Mouse (Mus musculus) limb, embryonic 10.5 days (tissue): ENCODE results near the gene Klk9. TPM values are rescaled to one million over a fixed set of nuclear protein-coding genes. Genes with fewer than 3 reads are reported as not detected.

Source experiments
- DNase-seq: peaks from one replicate; pipeline ENCODE4 v3.0.0-alpha.2; 2017; ENCODE audit warnings: low spot score
- H3K27ac ChIP-seq: fragments of 300-500 bp; sonication (generic); 2 replicates; pipeline ENCODE4 v1.5.1; 2016; ENCODE audit warnings: mild to moderate bottlenecking
- H3K27me3 ChIP-seq: fragments of 300-500 bp; sonication (generic); 2 replicates; pipeline ENCODE4 v1.6.1; 2016; ENCODE audit warnings: low read depth, mild to moderate bottlenecking; ENCODE audit not compliant: poor library complexity, severe bottlenecking
- H3K36me3 ChIP-seq: fragments of 300-500 bp; sonication (generic); 2 replicates; pipeline ENCODE4 v1.6.1; 2016; ENCODE audit warnings: mild to moderate bottlenecking, moderate library complexity
- H3K4me1 ChIP-seq: fragments of 300-500 bp; sonication (generic); 2 replicates; pipeline ENCODE4 v1.6.1; 2016
- H3K4me3 ChIP-seq: fragments of 300-500 bp; sonication (generic); 2 replicates; pipeline ENCODE4 v1.5.1; 2016; ENCODE audit warnings: mild to moderate bottlenecking, moderate library complexity
- H3K9me3 ChIP-seq: fragments of 300-500 bp; sonication (generic); replicated peaks from 2 replicates; pipeline ENCODE4 v1.6.1; 2016; ENCODE audit warnings: mild to moderate bottlenecking
- WGBS: fragments of 180-500 bp; shearing (Covaris S2); methylation state at CpG from one replicate; pipeline ENCODE4 v1.1.7; 2016; 5-methylcytosine and 5-hydroxymethylcytosine counted together
- polyA plus RNA-seq: library from polyadenylated mRNA; unstranded; fragments of >200 nt; fragmentation: Nextera tagmentation; extraction: Ambion mirVana; gene quantifications from 2 replicates; pipeline ENCODE4 v1.2.1, GENCODE M21; 2016

The Klk9 gene
- polyA plus RNA-seq, 1 experiment from 2014 or later = 0.09 TPM

DNA sequence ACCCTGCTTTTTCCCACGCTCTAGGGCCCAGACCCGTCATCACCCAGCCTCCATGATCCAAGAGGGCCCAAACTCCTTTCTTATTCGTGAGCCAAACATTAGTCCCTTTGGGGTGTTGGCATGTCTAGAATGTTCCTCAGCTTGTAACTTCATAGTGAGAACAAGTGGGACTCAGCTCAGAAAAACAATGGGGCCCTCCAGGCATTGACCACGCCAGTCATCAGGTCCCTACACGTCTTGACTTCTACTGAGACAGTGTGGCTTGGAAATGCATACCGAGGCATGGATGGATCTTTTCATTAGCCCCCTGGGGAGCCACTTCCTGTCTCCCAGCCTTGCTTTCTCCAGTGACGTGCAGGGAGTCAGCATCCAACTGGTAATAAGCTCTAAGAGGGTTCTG lies 8.2 kb downstream of the Klk9 start:
- WGBS = 74% methylated on average over 7 of the region's 7 CpGs
- Histone ChIP-seq H3K27me3 (peaks cover 41% of the 10 kb centered on the region), H3K27ac (no peak overlapping the region), H3K4me3 (no peak overlapping the region), H3K36me3 (no peaks in the 10 kb centered on the region), H3K9me3 (no peaks in the 10 kb centered on the region), H3K4me1 (peaks cover 16% of the 10 kb centered on the region)
- DNase-seq = no peak

DNA sequence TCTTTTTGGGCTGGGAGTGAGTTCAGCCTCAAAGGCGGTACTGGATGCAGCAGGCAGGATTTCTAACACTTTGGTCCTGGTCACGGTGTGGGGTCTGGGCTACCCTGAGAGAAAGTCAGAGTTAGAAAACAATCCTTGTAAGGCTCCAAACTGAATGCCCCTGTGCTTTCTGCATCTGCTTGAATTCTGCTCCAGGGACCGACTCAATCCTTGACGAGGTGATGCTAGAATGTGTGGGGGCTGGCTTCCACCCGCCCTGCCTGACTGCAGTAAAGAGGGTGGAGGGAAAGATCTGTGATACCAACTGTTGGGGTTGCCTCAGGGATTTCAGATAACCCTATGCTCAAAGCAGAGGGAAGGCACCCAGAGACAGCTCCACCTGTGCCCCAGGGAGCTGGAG lies 19.3 kb downstream of the Klk9 start, which contains the start of gene Klk7:
Klk7 (plus strand) TSS at position 301 of the 400 bp plus-strand sequence.
- Histone ChIP-seq H3K4me1 (no peaks in the 10 kb centered on the region), H3K27ac (no peak within 1 kb of the TSS), H3K4me3 (no peak within 1 kb of the TSS), H3K9me3 (no peaks in the 10 kb centered on the region), H3K36me3 (no peaks in the 10 kb centered on the region), H3K27me3 (no peaks in the 10 kb centered on the region)
- 39% methylated on average over 5 of the region's 5 CpGs for WGBS
- DNase-seq = no peak

DNA sequence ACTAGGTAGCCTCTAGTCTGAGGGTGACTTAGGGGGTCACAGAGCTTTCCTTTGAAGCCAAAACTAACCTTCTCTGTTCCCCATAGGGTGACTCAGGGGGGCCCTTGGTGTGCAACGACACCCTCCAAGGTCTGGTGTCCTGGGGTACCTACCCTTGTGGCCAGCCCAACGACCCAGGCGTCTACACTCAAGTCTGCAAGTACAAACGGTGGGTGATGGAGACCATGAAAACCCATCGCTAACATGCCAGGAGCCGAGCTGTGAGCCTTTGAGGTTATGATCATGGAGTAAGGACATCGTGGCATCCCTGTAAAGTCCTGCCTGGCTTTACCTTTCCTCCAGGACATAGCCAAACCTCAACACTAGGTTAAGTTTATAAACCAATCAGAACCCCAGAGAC lies 23.5 kb downstream of the Klk9 start:
- Histone ChIP-seq H3K36me3 (no peaks in the 10 kb centered on the region), H3K27me3 (no peaks in the 10 kb centered on the region), H3K27ac (no peak overlapping the region), H3K4me3 (no peak overlapping the region), H3K9me3 (no peaks in the 10 kb centered on the region), H3K4me1 (no peaks in the 10 kb centered on the region)
- WGBS = 88% methylated on average over 7 of the region's 7 CpGs
- no peak for DNase-seq

DNA sequence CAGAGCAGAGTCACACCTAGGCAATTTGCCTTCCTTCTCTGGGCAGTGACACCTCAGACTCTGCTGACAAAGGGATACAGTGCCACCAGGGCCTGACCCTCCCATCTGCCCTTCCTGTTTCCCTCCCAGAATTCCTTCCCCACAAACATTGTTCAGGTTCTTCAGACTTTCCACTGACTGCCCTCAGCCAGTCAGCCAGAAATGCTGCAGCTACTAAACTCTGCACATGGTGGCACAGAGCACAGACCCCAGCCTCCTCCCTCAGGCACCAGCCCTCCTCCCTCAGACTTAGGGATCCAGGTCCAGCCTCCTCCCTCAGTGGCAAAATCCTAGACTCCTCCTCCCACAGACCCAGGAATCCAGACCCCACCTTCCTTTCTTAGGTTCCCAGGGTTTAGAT lies 25.1 kb downstream of the Klk9 start:
- Histone ChIP-seq H3K36me3 (no peaks in the 10 kb centered on the region), H3K27ac (no peak overlapping the region), H3K27me3 (no peaks in the 10 kb centered on the region)

DNA sequence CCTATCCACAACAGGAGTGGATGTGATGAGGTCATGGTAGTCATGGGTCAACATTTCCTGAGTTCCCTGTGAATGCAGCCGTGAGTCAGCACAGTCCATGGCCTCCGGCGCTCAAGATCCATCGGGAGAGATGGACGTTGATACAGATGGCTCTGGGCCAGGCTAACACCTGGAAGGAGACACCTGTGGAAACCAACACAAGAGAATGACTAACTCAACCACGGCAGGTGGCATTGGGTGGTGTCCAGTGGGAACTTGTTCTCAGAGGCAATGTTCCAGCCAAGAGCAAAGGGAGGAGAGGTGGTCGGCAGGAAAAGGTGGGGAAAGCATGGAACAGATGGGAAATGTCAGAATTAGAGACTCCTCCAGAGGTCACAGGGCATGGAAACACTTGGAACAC lies 29.9 kb downstream of the Klk9 start:
- Histone ChIP-seq H3K27ac (no peak overlapping the region), H3K27me3 (no peaks in the 10 kb centered on the region), H3K9me3 (no peaks in the 10 kb centered on the region), H3K4me1 (no peaks in the 10 kb centered on the region), H3K36me3 (no peaks in the 10 kb centered on the region), H3K4me3 (no peak overlapping the region)
- WGBS = 94% methylated on average over 7 of the region's 7 CpGs
- no peak for DNase-seq

More for the DNA sequence above, 25.1 kb downstream of the Klk9 start:
- no peak for DNase-seq
- H3K4me3 ChIP-seq = no peak overlapping the region
- no peaks in the 10 kb centered on the region for H3K9me3 ChIP-seq
- no peaks in the 10 kb centered on the region for H3K4me1 ChIP-seq

DNA sequence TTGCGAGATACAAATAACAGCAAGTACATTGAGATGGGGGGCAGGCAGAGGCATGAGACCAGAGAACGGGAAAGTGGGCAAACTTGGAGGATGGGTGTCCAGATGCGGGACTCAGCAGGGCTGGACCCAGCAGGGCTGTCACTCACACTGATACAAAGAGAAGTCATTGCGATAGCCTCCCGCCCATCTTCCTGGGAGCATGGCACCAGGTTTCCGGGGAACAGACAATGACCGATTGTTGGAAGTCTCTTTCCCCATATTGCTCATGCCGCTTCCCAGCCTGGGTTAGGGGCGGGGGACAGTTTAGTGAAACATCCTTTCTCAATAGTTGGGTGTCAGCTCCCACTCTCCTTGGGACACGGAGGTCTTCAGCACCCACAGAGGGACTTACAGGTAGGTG lies 32.5 kb downstream of the Klk9 start, which contains the start of gene Klk6:
Klk6 (plus strand) TSS at position 301 of the 400 bp plus-strand sequence.
- 90% methylated on average over 10 of the region's 10 CpGs for WGBS
- Histone ChIP-seq H3K27me3 (no peaks in the 10 kb centered on the region), H3K4me3 (no peak within 1 kb of the TSS), H3K36me3 (no peaks in the 10 kb centered on the region), H3K27ac (no peak within 1 kb of the TSS), H3K4me1 (no peaks in the 10 kb centered on the region), H3K9me3 (no peaks in the 10 kb centered on the region)
- DNase-seq = no peak

DNA sequence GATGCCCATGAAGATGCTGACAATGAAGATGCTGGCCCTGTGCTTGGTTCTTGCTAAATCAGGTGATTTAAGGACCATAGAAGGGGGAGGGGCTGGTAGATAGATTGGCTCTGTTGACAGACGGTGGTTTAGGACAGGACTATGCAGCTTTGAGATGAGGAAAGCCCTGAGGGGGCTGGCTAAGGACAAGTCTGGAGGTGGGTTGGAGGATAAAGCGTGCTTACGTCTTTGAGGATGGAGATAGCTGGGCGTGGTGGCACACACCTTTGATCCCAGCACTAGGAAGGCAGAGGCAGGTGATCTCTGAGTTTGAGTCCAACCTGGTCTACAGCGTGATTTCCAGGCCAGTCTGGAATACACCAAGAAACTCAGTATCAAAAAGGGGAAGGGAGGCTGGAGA lies 34.4 kb downstream of the Klk9 start:
- no peaks in the 10 kb centered on the region for H3K4me1 ChIP-seq
- no peak overlapping the region for H3K27ac ChIP-seq
- no peaks in the 10 kb centered on the region for H3K36me3 ChIP-seq
- no peaks in the 10 kb centered on the region for H3K27me3 ChIP-seq
- H3K4me3 ChIP-seq = no peak overlapping the region
- 86% methylated on average over 5 of the region's 5 CpGs for WGBS
- DNase-seq = no peak
- H3K9me3 ChIP-seq = no peaks in the 10 kb centered on the region

DNA sequence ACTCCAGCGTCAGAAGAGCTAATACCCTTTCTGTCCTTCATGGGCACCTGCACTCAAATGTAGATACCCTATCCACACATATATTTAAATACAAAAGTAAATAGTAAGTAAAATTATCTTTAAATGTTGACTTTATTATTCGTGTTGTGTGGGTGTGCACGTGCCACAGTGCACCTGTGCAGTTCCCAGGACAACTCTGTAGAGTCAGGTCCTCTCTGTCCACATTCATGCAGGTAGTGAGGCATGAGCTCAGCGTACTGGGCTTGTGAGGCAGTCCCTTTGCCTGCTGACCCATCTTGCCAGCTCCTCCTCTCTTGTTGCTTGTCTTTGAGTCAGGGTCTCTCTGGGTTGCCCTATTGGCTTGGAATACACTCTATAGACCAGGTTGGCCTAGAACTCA lies 36.0 kb downstream of the Klk9 start:
- no peak for DNase-seq
- Histone ChIP-seq H3K4me1 (no peaks in the 10 kb centered on the region), H3K9me3 (no peaks in the 10 kb centered on the region), H3K36me3 (no peaks in the 10 kb centered on the region), H3K4me3 (no peak overlapping the region), H3K27ac (no peak overlapping the region), H3K27me3 (no peaks in the 10 kb centered on the region)
- 92% methylated on average over 4 of the region's 4 CpGs for WGBS

DNA sequence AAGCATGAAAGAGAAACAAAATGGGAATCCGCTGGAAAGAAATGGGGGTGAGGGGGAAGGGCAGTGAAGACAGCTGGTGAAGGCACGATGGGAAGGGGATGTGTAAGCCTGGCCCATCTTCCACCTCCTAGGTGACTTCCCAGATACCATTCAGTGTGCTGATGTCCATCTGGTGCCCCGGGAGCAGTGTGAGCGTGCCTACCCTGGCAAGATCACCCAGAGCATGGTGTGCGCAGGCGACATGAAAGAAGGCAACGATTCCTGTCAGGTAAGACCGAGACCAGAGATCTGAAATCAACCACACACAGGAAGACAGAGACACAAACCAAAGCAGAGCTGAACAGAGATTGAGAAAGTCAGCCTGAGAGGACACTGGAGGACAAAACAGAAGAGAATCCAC lies 37.3 kb downstream of the Klk9 start:
- Histone ChIP-seq H3K27me3 (no peaks in the 10 kb centered on the region), H3K9me3 (no peaks in the 10 kb centered on the region), H3K4me1 (no peaks in the 10 kb centered on the region), H3K36me3 (no peaks in the 10 kb centered on the region), H3K4me3 (no peak overlapping the region), H3K27ac (no peak overlapping the region)
- no peak for DNase-seq
- WGBS = 88% methylated on average over 8 of the region's 8 CpGs

DNA sequence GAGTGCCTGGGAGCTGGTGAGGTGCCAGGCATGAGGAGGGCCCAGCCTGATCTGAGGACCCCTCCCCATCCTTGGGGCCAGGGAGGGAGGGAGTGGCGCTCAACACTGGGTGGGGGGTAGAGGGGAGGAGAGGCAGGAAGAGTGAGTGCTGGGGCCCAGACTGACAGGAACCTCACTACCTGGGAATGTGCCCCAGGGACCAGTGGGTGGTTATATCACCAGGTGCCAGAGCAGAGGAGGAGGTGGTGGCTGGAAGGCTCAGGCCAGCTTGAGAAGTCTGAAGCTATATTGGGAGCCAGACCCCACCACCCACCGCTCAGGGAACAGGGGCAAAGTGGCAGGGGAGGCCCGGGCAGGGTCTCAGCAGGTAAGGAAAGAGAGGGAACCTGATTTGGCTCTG lies 50.0 kb downstream of the Klk9 start, which contains the start of gene Klk5:
Klk5 (plus strand) TSS at position 271 of the 400 bp plus-strand sequence.
- no peaks in the 10 kb centered on the region for H3K27me3 ChIP-seq
- no peak within 1 kb of the TSS for H3K4me3 ChIP-seq
- H3K4me1 ChIP-seq = no peaks in the 10 kb centered on the region
- no peak for DNase-seq
- H3K36me3 ChIP-seq = no peaks in the 10 kb centered on the region
- no peak within 1 kb of the TSS for H3K27ac ChIP-seq
- 52% methylated on average over 3 of the region's 3 CpGs for WGBS
- no peaks in the 10 kb centered on the region for H3K9me3 ChIP-seq

DNA sequence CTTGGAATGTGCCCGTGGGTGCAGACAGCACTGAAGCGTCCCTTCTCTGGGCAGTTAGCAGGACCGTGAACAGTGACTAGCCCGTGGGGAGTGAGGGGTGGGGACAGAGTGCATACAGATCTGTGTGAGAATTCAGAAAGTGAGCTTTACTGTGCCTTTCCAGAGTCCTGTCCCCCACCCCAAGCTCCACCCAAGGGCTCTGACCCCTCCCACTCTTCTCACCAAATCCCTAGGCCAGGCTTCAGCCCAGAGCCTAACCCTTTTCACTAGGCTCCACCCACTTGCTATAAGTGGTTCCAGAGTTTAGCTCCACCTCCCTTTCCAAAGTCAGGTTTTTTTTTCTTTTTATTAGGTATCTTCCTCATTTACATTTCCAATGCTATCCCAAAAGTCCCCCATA lies 52.1 kb downstream of the Klk9 start:
- 93% methylated on average over 4 of the region's 4 CpGs for WGBS
- no peak for DNase-seq
- H3K27ac ChIP-seq = no peak overlapping the region
- H3K27me3 ChIP-seq = no peaks in the 10 kb centered on the region
- H3K9me3 ChIP-seq = no peaks in the 10 kb centered on the region
- H3K4me3 ChIP-seq = no peak overlapping the region
- H3K4me1 ChIP-seq = no peaks in the 10 kb centered on the region
- no peaks in the 10 kb centered on the region for H3K36me3 ChIP-seq

Other genes starting within 250 kb of the Klk9 start
- gene Cd33, start 247.5 kb upstream of the Klk9 start, polyA plus RNA-seq = 0.48 and 0.59 TPM in 2 replicates
- gene Zfp658, start 229.6 kb upstream of the Klk9 start, polyA plus RNA-seq = 4.3 and 5.4 TPM in 2 replicates
- 13.3 and 15.4 TPM in 2 replicates for gene Zfp719, start 212.3 kb upstream of the Klk9 start, polyA plus RNA-seq
- gene Zfp819, start 184.7 kb upstream of the Klk9 start, polyA plus RNA-seq = 0.99 and 1.0 TPM in 2 replicates
- not detected in 2 replicates for gene Ceacam18, start 157.2 kb upstream of the Klk9 start, polyA plus RNA-seq
- 0.21 TPM in 1 of 2 replicates, not detected in the other for gene Siglece, start 131.7 kb upstream of the Klk9 start, polyA plus RNA-seq
- 21.3 and 21.6 TPM in 2 replicates for gene Ctu1, start 119.9 kb upstream of the Klk9 start, polyA plus RNA-seq
- not detected in 2 replicates for gene Klk14, start 101.5 kb upstream of the Klk9 start, polyA plus RNA-seq
- 0.73 and 0.94 TPM in 2 replicates for gene Klk13, start 79.3 kb upstream of the Klk9 start, polyA plus RNA-seq
- gene Klk12, start 23.0 kb upstream of the Klk9 start, polyA plus RNA-seq = not detected in 2 replicates
- gene Klk11, start 17.3 kb upstream of the Klk9 start, polyA plus RNA-seq = 0.13 and 0.33 TPM in 2 replicates
- 0.20 and 0.25 TPM in 2 replicates for gene Klk10, start 10.9 kb upstream of the Klk9 start, polyA plus RNA-seq
- 13.7 and 16.4 TPM in 2 replicates for gene Klk8, start 5.7 kb downstream of the Klk9 start, polyA plus RNA-seq
- not detected in 2 replicates for gene Klk7, start 19.4 kb downstream of the Klk9 start, polyA plus RNA-seq
- not detected in 2 replicates for gene Klk6, start 32.6 kb downstream of the Klk9 start, polyA plus RNA-seq
- gene Klk5, start 50.1 kb downstream of the Klk9 start, polyA plus RNA-seq = not detected in 2 replicates
- gene Klk4, start 89.3 kb downstream of the Klk9 start, polyA plus RNA-seq = not detected in 2 replicates
- gene Klk15, start 141.8 kb downstream of the Klk9 start, polyA plus RNA-seq = 0.18 TPM in 1 of 2 replicates, not detected in the other
- gene Klk1b8, start 158.8 kb downstream of the Klk9 start, polyA plus RNA-seq = not detected in 2 replicates
- not detected in 2 replicates for gene Klk1b1, start 174.9 kb downstream of the Klk9 start, polyA plus RNA-seq
- not detected in 2 replicates for gene Klk1b9, start 184.2 kb downstream of the Klk9 start, polyA plus RNA-seq
- gene Klk1b11, start 204.0 kb downstream of the Klk9 start, polyA plus RNA-seq = not detected in 2 replicates
- not detected in 2 replicates for gene Klk1b26, start 220.3 kb downstream of the Klk9 start, polyA plus RNA-seq